Mouse (Mus musculus) lung, postnatal 0 days (tissue): Measurements from ENCODE around the gene Hoxd4.

ENCODE experiments used
- CTCF ChIP-seq: IDR thresholded peaks from 2 replicates; pipeline ENCODE4 v1.5.1; 2016; ENCODE audit warnings: antibody characterized with exemption, mild to moderate bottlenecking
- EP300 ChIP-seq: IDR thresholded peaks from 2 replicates; pipeline ENCODE4 v1.6.1; 2016; ENCODE audit warnings: antibody characterized with exemption, mild to moderate bottlenecking, control low read depth

- TF ChIP-seq CTCF = no peak
- TF ChIP-seq EP300 = no peak
Observed at GRCm38 (mm10) chr2:74689574-74690337, 22.0 kb upstream of the Hoxd4 start.
